Mouse (Mus musculus): ENCODE measurements around the gene Tardbp. TPM values are rescaled to one million over a fixed set of nuclear protein-coding genes. Genes with fewer than 3 reads are reported as not detected.

Gene Tardbp
- polyA plus RNA-seq, 1 experiment from 2014 or later = 495 TPM

Other genes starting within 250 kb of the Tardbp start
- gene Ubiad1, start 182.2 kb downstream of the Tardbp start, polyA plus RNA-seq (2016; fragmentation: Nextera tagmentation; extraction: Ambion mirVana) = 27.1 and 27.3 TPM in 2 replicates
- gene Mtor, start 178.4 kb downstream of the Tardbp start, polyA plus RNA-seq (2016; fragmentation: Nextera tagmentation; extraction: Ambion mirVana) = 23.3 and 27.0 TPM in 2 replicates
- gene Angptl7, start 126.6 kb downstream of the Tardbp start, polyA plus RNA-seq (2016; fragmentation: Nextera tagmentation; extraction: Ambion mirVana) = 0.18 and 0.29 TPM in 2 replicates
- 96.0 and 97.2 TPM in 2 replicates for gene Exosc10, start 68.6 kb downstream of the Tardbp start, polyA plus RNA-seq (2016; fragmentation: Nextera tagmentation; extraction: Ambion mirVana)
- 265 and 272 TPM in 2 replicates for gene Srm, start 35.5 kb downstream of the Tardbp start, polyA plus RNA-seq (2016; fragmentation: Nextera tagmentation; extraction: Ambion mirVana)
- gene Masp2, start 24.5 kb downstream of the Tardbp start, polyA plus RNA-seq (2016; fragmentation: Nextera tagmentation; extraction: Ambion mirVana) = 0.22 TPM in 1 of 2 replicates, not detected in the other
- not detected in 2 replicates for gene Gm572, start 16.3 kb upstream of the Tardbp start, polyA plus RNA-seq (2016; fragmentation: Nextera tagmentation; extraction: Ambion mirVana)
- 4.4 and 4.7 TPM in 2 replicates for gene Casz1, start 177.4 kb upstream of the Tardbp start, polyA plus RNA-seq (2016; fragmentation: Nextera tagmentation; extraction: Ambion mirVana)